Mouse (Mus musculus) neutrophil, adult 59 days (primary cell): ENCODE results near the gene B4galt1. TPM values are rescaled to one million over a fixed set of nuclear protein-coding genes. Genes with fewer than 3 reads are reported as not detected.

Experiments used
- total RNA-seq, 2 experiments: library from RNA; stranded (reverse); gene quantifications; 1 replicate in 1 of 2; 2 replicates in 1 of 2; pipeline ENCODE4 v1.2.4; 2023

Gene B4galt1
- total RNA-seq: 10 to 100 TPM; 70.5 to 72.8 TPM

GRCm38 (mm10) chr4:40853565-40854386 lies at the start of gene B4galt1:
Gene B4galt1, minus strand, starts transcription at chr4:40854005.

GRCm38 (mm10) chr4:40757780-40758420 lies 95.9 kb downstream of the B4galt1 start, which contains the start of gene Smu1:
Gene Smu1, minus strand, starts transcription at chr4:40757923.

Other genes with a start within 250 kb of the B4galt1 start
- 10 to 100 TPM; 15.9 to 18.8 TPM for gene Aptx, start 150.8 kb downstream of the B4galt1 start, total RNA-seq
- 100 to 1,000 TPM; 216 to 288 TPM for gene Dnaja1, start 131.9 kb downstream of the B4galt1 start, total RNA-seq
- 10 to 100 TPM; 46.4 to 49.1 TPM for gene Smu1, start 96.1 kb downstream of the B4galt1 start, total RNA-seq
- not detected for gene Spink4, start 66.0 kb upstream of the B4galt1 start, total RNA-seq
- gene Bag1, start 94.3 kb upstream of the B4galt1 start, total RNA-seq: 10 to 100 TPM; 61.7 to 67.1 TPM
- 10 to 100 TPM; 49.7 to 50.9 TPM for gene Chmp5, start 94.4 kb upstream of the B4galt1 start, total RNA-seq
- gene Nfx1, start 116.9 kb upstream of the B4galt1 start, total RNA-seq: 10 to 100 TPM; 27.4 to 30.9 TPM
- not detected for gene Aqp7, start 194.1 kb upstream of the B4galt1 start, total RNA-seq
- not detected for gene Aqp3, start 244.2 kb upstream of the B4galt1 start, total RNA-seq